Mouse (Mus musculus): ENCODE measurements at regions not wholly inside any gene's neighbourhood (a gene's known extent, or its start where the extent isn't known, plus 50 kb on each side); places are given as distances from the start of the nearest gene placed in this dataset.

DNA sequence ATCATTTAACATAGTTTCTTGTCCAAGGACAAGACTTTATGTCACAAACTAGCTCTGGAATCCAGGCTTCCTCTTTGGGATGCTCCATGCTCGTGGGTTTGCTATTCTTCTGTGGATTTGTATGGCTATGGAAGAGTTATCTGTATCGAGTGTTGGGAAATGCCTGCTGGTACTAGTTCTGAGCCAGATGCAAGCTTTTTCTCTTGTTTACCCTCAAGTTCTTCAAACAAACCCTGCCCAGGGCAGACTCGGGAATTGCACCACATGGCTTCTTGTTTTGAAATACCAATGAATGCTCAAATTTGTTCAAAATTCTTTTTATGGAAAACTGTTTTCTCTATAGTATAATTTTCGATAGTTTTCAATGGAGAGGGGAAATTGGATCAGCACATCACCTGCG lies 400.5 kb upstream of the Sall1 start:
- no peak for DNase-seq (ENCODE audit: low read depth, low spot score)

GRCm38 (mm10) chr8:89439304-89439703 lies 395.3 kb upstream of the Sall1 start:
- DNase-seq (ENCODE audit: low read depth, low spot score), result no peak

GRCm38 (mm10) chr8:89426969-89427368 lies 383.0 kb upstream of the Sall1 start:
- no peak for DNase-seq (ENCODE audit: low read depth, low spot score)

DNA sequence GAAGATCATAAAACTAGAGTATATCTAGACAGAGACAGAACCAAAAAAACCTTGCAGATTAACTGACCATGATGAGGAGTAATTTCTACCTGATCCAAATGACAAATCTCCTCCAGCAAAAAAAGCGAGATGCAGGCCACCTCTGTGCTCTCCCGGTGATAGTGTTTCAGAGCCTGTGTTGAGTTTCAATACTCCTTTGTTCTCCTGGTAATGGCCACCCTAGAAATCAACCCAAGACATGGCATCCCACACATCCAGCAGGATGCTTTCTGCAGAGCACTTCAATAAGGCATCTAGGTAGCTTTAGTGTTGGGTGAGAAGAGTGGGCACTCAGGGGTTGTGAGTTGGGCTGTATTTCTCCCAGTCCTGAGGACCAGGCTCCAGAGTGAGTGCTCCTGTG lies 371.3 kb upstream of the Sall1 start:
- DNase-seq (ENCODE audit: low read depth, low spot score), result no peak

DNA sequence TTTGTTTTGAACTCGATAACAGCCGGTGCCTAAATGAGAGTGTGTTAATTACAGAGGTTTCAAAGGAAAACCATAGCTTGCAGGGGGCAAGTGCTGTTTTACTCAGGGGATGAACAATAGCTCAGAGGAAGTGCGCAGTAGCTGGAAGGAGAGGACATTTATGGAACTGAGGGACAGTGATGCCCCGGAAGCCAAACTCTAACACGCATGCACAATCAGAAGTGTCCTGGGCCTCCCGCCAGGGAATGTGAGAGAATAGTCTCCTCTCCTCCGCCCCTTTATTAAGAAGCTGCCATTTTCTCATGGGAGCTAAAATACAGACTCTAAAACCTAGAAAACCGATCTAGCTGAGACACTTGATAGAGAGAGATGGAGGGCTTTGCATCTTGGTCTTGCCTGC lies 368.5 kb upstream of the Sall1 start:
- no peak for DNase-seq (ENCODE audit: low read depth, low spot score)

GRCm38 (mm10) chr8:89412046-89412445 lies 368.1 kb upstream of the Sall1 start:
- no peak for DNase-seq (ENCODE audit: low read depth, low spot score)

DNA sequence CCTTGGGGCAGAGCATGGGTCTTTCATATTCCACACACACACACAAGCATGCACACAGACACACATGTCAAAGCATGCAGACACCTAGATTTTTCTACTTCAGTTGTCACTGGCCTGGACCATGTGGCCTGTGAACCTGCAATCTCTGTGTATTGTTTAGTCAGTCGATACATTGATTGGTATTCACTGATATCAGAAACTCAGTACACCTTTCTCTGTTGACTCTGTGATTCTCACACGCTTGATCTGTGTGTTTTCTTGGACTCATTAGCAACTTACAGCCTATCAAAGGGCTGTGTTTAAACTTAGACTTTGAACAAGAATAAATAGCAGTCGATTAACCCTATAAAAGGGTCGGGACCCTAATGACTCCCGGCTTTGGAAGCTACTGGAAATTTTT lies 362.7 kb upstream of the Sall1 start:
- no peak for DNase-seq (ENCODE audit: low read depth, low spot score)

- no peak for DNase-seq (ENCODE audit: low read depth, low spot score)
Measured at GRCm38 (mm10) chr8:89404287-89404686, 360.3 kb upstream of the Sall1 start.

DNA sequence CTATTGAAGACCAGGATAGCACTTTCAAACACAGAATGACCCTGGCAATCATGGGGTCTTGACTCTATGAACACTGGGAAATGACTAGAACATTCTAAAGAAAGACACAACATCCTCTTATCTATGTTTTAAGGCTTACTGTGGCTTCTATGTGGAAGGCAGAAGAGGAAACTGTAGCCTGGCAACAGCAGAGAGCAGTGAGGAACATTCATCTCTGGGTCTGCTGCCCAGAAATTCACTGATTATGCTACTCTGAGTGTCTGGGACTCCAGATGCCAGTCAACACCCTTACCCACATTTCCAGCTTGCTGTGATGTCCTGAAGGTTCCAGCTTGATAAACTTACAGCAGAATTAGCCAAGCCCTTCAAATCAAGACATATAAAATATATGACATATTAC lies 352.7 kb upstream of the Sall1 start:
- DNase-seq (ENCODE audit: low read depth, low spot score), result no peak

GRCm38 (mm10) chr8:89392749-89393148 lies 348.8 kb upstream of the Sall1 start:
- no peak for DNase-seq (ENCODE audit: low read depth, low spot score)

GRCm38 (mm10) chr8:89388761-89389160 lies 344.8 kb upstream of the Sall1 start:
- no peak for DNase-seq (ENCODE audit: low read depth, low spot score)

DNA sequence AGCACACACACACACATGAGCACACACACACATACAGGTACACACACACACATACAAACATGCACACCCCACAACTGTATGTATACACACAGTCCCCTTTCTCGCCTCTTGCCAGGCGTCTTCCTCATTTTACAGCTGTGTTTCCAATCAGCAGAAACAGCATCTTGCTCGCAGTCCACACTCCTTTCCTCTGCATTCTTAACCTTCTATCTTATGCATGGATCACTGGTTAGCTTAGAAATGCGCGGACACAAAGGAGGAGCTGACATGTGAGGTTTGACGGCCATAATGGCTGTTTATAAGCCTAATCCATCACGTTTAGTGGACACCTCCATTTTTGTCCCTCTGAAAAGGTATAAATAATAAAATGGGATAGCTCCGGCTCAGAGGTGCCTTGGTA lies 343.3 kb upstream of the Sall1 start:
- DNase-seq (ENCODE audit: low read depth, low spot score), result no peak

- DNase-seq (ENCODE audit: low read depth, low spot score), result no peak
Measured at GRCm38 (mm10) chr8:89385028-89385427, 341.1 kb upstream of the Sall1 start.

GRCm38 (mm10) chr8:89383781-89384180 lies 339.8 kb upstream of the Sall1 start:
- no peak for DNase-seq (ENCODE audit: low read depth, low spot score)

DNA sequence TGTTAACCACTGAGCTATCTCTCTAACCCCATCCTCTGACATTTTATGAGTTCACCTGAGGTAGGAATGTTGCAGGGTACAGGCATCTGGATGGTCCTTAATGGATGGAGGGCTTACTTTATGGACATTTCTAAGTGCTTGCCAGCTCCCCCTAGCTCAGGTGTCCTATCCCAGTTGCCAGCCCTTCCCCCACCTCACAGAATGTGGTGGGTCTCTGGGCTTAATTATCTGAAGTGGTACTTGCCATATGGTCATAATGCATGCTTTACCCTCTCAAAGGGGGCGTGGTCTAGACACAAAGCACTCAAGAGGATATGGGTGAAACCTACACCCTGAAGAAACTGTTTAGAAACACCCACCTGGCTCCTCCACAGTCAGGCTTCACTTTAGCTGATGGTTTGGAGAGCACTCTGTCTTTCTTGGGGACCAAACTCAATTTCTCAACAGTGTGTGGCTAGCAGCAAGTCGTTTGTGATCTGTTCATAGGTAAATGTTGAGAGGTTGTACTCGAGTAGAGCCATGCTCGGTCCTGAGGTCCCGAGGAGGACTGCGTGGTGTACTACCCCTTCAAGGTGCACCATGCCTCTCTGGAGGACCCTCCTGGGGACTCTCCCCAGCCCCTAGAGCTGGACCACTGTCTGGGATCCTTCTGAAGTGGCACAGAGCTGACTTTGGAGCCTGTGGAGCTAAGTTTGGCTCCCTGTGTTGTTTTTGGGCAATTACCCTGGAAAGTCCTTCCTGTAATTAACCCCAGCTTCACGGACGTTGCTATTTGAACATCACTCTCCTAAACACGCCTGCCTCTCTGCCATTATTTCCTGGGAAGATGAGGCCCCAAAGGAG lies 338.8 kb upstream of the Sall1 start:
- no peak for DNase-seq (ENCODE audit: low read depth, low spot score)

GRCm38 (mm10) chr8:89380436-89380835 lies 336.5 kb upstream of the Sall1 start:
- no peak for DNase-seq (ENCODE audit: low read depth, low spot score)

- no peak for DNase-seq (ENCODE audit: low read depth, low spot score)
Measured at GRCm38 (mm10) chr8:89372761-89373160, 328.8 kb upstream of the Sall1 start.

GRCm38 (mm10) chr8:89371773-89372132 lies 327.8 kb upstream of the Sall1 start:
- no peak for DNase-seq (ENCODE audit: low read depth, low spot score)

DNA sequence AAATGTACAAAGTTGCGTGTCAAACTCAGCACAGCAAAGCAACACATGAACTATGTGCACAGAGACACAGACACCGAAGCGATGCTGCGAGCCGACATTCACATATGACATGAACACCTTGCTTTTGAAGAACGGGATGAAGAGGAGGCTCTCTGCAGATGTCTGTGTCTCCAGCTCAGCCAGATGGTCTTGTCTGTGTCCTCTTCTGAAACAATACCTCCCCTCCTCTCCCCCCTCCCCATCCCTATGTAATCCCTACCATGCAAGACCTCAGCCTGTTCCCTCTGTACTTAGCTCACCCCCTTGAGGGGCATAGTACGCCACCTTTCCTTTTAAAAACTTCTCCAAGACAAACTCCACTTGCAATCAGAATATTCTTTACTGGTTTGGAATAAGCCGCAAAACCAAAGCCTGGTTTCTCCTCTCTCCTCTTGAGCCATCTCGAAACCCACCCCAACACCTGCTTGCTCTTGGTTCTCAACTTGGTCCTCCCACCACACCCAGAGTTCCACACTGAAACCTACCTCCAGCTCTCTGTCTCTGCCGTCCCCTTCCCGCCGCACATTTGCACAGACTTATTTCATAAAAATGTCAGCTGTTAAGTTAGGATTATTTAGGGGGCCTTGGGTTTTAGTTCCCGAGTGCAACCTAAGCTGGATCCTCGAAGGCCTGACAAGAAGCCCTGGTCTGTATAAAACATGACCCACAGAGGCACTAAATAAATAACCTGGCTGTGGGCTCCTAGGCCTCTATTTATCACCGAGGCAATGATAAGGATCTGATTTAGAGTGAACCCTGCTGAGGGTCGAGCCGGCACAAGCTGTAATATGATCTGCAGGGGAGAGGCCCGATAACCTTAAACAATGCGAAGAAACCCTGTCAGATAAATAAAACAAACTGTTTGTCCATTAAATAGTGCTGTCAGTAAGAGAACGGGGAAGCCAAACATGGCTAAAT lies 327.1 kb upstream of the Sall1 start:
- DNase-seq (ENCODE audit: low read depth, low spot score), result no peak

DNA sequence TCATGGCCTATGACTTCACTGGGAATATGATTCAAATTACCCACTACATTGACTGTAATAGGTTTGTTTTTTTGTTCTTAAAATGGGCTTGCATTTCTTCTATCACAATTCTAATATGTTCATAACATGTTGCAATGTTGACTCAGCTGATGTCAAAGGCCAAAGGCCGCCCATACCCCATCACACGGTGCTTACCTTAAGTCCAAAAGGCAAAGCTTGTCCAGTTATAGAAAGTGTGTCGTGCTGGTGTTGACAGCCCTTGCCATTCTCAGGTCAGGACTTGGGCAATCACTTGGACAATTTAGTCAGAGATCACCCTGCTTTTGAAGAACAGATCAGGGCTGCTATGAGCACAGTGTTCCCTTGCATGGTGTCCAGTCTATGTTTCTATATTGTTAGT lies 321.5 kb upstream of the Sall1 start:
- no peak for DNase-seq (ENCODE audit: low read depth, low spot score)

DNA sequence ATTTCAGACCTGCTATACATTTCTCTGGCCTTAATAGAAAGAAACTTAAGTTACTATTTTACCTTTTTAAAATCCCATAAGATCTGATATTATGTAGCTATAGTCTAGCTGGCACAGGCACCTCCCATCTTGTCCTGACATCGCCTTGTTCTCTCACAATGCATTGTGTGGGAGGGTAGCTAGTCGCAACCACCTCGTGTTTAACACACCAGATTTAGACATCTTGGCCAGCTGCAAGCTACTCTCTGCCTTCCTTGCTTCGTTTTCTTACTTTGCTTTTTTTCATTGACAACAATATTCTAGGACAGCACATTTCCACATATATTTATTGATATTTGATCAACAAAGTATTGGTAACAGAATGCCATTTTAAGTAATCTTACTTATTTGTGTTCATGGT lies 314.4 kb upstream of the Sall1 start:
- no peak for DNase-seq (ENCODE audit: low read depth, low spot score)

GRCm38 (mm10) chr8:89345547-89345946 lies 301.6 kb upstream of the Sall1 start:
- no peak for DNase-seq (ENCODE audit: low read depth, low spot score)

DNA sequence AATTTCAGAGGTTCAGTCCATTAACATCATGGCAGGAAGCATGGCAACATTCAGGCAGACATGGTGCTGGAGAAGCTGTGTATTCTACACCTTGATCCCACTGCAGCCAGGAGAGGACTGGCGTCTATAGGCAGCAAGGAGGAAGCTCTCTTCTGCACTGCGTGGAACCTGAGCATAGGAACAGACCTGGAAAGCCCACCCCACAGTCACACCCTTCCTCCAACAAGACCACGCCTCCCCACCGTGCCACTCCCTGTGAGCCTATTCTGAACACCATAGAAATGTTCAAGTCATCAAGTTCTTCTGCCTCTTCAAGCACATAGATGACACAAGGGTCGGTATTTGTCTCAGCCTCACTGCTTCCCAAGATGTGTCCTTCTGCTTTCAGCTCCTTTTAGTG lies 297.7 kb upstream of the Sall1 start:
- DNase-seq (ENCODE audit: low read depth, low spot score), result no peak

All from CD4-positive helper T cell, adult 2 months (primary cell).